Mouse (Mus musculus) layer of hippocampus, postnatal 25 days (tissue): ENCODE data around the gene Gpr143. TPM values are rescaled to one million over a fixed set of nuclear protein-coding genes. Genes with fewer than 3 reads are reported as not detected.

Source experiments
- DNase-seq, 2 experiments: peaks; one replicate each; pipeline ENCODE4 v3.0.0; 2022; ENCODE audit warnings: mixed read lengths in 2 of 2, low spot score in 1 of 2; ENCODE audit errors: extremely low spot score in 1 of 2
- total RNA-seq, 2 experiments: library from RNA; stranded (reverse); gene quantifications; 2 replicates each; pipeline ENCODE4 v1.2.3; 2021

Gene Gpr143
- total RNA-seq, 2 experiments from 2014 or later = 0.27 TPM; not detected in 1

DNA sequence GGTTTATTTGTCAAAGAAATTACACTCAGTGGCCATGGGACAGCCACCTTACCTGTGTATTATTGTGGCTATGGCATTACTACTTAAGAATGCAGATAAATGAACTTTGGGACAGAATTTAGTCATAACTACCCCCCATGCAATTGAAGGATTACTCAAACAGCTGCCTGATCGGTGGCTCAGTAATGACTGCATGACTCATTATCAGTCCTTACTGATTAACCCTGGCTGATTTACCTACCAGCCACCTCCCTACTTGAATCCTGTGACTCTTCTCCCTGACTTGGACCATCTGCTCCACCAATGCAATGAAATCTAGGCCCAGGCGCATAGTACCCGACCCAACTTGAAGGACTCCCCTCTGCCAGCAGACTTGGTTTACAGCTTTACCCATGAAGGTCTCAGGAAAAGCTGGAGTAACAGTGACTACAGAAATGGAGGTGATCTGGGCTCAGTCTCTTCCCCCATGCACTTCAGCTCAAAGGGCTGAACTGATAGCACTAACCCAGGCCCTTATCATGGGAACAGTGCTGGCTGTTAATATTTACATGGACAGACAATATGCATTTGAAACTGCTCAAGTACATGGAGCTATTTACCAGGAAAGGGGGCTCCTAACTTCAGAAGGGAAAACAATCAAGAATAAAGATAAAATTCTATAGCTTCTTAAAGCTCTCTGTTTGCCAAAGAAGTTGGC is 73.5 kb downstream of the Gpr143 start:
- DNase-seq = no peak

Other genes with a start within 250 kb of the Gpr143 start
- not detected for gene Cldn34a, start 218.6 kb upstream of the Gpr143 start, total RNA-seq
- 100 to 1,000 TPM; 105 to 113 TPM for gene Shroom2, start 12.5 kb upstream of the Gpr143 start, total RNA-seq
- 1 to 10 TPM; 2.4 to 3.0 TPM for gene Usp51, start 224.5 kb downstream of the Gpr143 start, total RNA-seq